8 mouse cellular contexts compared by ENCODE assay signal in the genomic region with DNA sequence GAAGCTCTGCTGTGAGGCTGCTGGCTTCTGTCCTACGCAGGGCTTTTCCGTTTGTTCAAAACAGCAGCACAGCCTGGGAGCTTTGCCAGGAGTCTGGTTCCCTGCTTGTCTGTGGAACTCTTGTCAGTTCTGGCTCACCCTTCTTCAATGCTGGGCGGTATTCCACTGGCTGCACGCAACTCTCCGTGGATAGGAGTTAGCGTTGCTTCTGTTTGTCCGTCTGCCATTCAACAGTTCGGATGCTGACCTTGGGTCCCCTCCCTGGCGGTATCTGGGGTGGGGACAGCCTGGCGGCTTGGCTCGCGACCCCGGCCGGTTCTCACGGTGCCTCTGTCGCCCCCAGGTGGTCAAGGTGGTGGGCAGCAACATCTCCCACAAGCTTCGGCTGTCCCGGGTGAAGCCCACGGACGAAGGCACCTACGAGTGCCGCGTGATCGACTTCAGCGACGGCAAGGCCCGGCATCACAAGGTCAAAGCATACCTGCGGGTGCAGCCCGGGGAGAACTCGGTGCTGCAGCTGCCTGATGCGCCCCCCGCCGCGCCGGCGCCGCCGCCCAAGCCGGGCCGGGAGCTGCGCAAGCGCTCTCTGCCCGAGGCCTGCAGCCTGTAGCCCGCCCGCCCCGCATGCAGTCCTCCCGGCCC. TPM values are rescaled to one million over a fixed set of nuclear protein-coding genes. Genes with fewer than 3 reads are reported as not detected.
DNase-seq lines count a peak whose midpoint lies in the region; ATAC-seq and TF ChIP-seq lines count a peak whose summit lies in the region.

No protein-coding gene starts in this region.

- H3K4me2 ChIP-seq in forebrain, embryonic 16.5 days (ENCODE audit: low read length) = peak overlapping the region; percentile 87
- peak overlapping the region; percentile 72 for H3K4me2 ChIP-seq in liver, postnatal 0 days (ENCODE audit: low read depth, low read length)

- peaks cover 25% of the 10 kb centered on the region for H3K4me1 ChIP-seq in forebrain, embryonic 16.5 days (replicated peaks; ENCODE audit: control insufficient read depth, insufficient read depth, low read length)
- peaks cover 8% of the 10 kb centered on the region for H3K4me1 ChIP-seq in liver, postnatal 0 days (ENCODE audit: insufficient read depth)

- peak overlapping the region; percentile 39; the same call in 1 of the 2 replicates for H3K27ac ChIP-seq in forebrain, embryonic 16.5 days (ENCODE audit: low read length)
- H3K27ac ChIP-seq in liver, postnatal 0 days (ENCODE audit: low read depth) = no peak overlapping the region

- H3K36me3 ChIP-seq in forebrain, embryonic 16.5 days (ENCODE audit: control insufficient read depth, insufficient read depth) = no peaks in the 10 kb centered on the region
- no peaks in the 10 kb centered on the region for H3K36me3 ChIP-seq in liver, postnatal 0 days (replicated peaks; ENCODE audit: insufficient read depth, low read length)

- TF ChIP-seq CTCF in liver, postnatal 0 days (IDR thresholded peaks at IDR 0.05; ENCODE audit: low read depth) = peak; percentile 64

- ATAC-seq in forebrain, embryonic 16.5 days = peak; percentile 83
- ATAC-seq in liver, postnatal 0 days = no peak

- H3K9me3 ChIP-seq in forebrain, embryonic 16.5 days (ENCODE audit: control insufficient read depth, low read length) = no peaks in the 10 kb centered on the region
- H3K9me3 ChIP-seq in liver, postnatal 0 days (ENCODE audit: low read length) = no peaks in the 10 kb centered on the region

- peaks cover 16% of the 10 kb centered on the region; the same call in 1 of the 2 replicates for H3K27me3 ChIP-seq in forebrain, embryonic 16.5 days (replicated peaks; ENCODE audit: control insufficient read depth, insufficient read depth, low read length)
- peaks cover 47% of the 10 kb centered on the region for H3K27me3 ChIP-seq in liver, postnatal 0 days (ENCODE audit: insufficient read depth, low read length)

- intact Hi-C loops in heart, postnatal 25 days (cut with DNase I) = loop anchor here (5.0 kb wide), 1 partner anchor 306 kb away; no protein-coding TSS in a partner anchor

- peak overlapping the region; percentile 77 for H3K9ac ChIP-seq in forebrain, embryonic 16.5 days (replicated peaks; ENCODE audit: low read depth, low read length)
- H3K9ac ChIP-seq in liver, postnatal 0 days (replicated peaks) = 0 out of 2 replicates have a peak overlapping the region, but pooled peaks have one; percentile 34

- TF ChIP-seq EP300 in liver, postnatal 0 days (IDR thresholded peaks at IDR 0.05; ENCODE audit: low read depth) = no peak

- DNase-seq in ES-CJ7 (ENCODE audit: low read depth, low spot score) = peak; percentile 74
- DNase-seq in cerebellum, adult 11 months = peak; percentile 68
- DNase-seq in heart, postnatal 25 days (ENCODE audit: low spot score) = peak; percentile 47
- DNase-seq in layer of hippocampus, adult 18-20 months (ENCODE audit: low spot score in 2 of 2) = peak; percentile 79 to 92
- DNase-seq in liver, postnatal 0 days = peak; percentile 50
- peak; percentile 57 for DNase-seq in ovary, adult 18-20 months (ENCODE audit: low spot score)
- DNase-seq in thymus, postnatal 14 days = peak; percentile 57

- peak overlapping the region; percentile 50 for H3K4me3 ChIP-seq in forebrain, embryonic 16.5 days (replicated peaks; ENCODE audit: low read length)
- H3K4me3 ChIP-seq in liver, postnatal 0 days (ENCODE audit: low read depth, low read length) = peak overlapping the region; percentile 43

- under 1% methylated on average over 47 of the region's 47 CpGs for WGBS in forebrain, embryonic 16.5 days
- WGBS in liver, postnatal 0 days (ENCODE audit: insufficient replicate concordance) = 4% methylated on average over 38 of the region's 47 CpGs

RNA-seq across cellular contexts. Expression of a gene that starts 29.2 kb away (rescaled TPM):
- 5.3 and 6.6 TPM in 2 replicates for polyA plus RNA-seq in forebrain, embryonic 16.5 days (2015; fragmentation: Nextera tagmentation; extraction: Ambion mirVana)
- total RNA-seq in heart, postnatal 25 days (2021) = not detected
- total RNA-seq in layer of hippocampus, adult 18-20 months (2021) = 100 to 1,000 TPM; 126 to 132 TPM
- not detected in 2 replicates for polyA plus RNA-seq in liver, postnatal 0 days (2015; fragmentation: Nextera tagmentation; extraction: Ambion mirVana)

Comparison
In these comparisons a context has a peak if more than half of its experiments do, and no peak if none do; other contexts are left out.
1. RNA of a gene that starts 29.2 kb away (total RNA-seq): 126 to 132 TPM in layer of hippocampus, adult 18-20 months; not detected in heart, postnatal 25 days; every median in the first group is over 100 times any median in the second.
2. Peak in every context shown above with its lines, with median percentiles within 50 percentile points of each other: DNase-seq.